Mouse (Mus musculus) CH12.LX (cell line): Measurements from ENCODE around the gene Ston2. TPM values are rescaled to one million over a fixed set of nuclear protein-coding genes. Genes with fewer than 3 reads are reported as not detected.

Experiments
- DNase-seq: peaks from one replicate; pipeline ENCODE4 v3.0.0-alpha.2; 2013; ENCODE audit errors: extremely low read depth
- H3K27ac ChIP-seq: 2 replicates; pipeline ENCODE4 v1.5.1; 2012; ENCODE audit warnings: low read depth, mild to moderate bottlenecking, control low read depth, moderate library complexity; ENCODE audit not compliant: insufficient read depth
- H3K27me3 ChIP-seq: replicated peaks from 2 replicates; pipeline ENCODE3; 2012; ENCODE audit warnings: inconsistent platforms
- H3K36me3 ChIP-seq, 2 experiments: replicated peaks in 1 of 2; 2 replicates each; pipeline versions ENCODE3 to v1.6.1; 2012; ENCODE audit warnings: inconsistent platforms in 1 of 2, low read length in 1 of 2, mild to moderate bottlenecking in 1 of 2, mixed read lengths in 1 of 2, moderate library complexity in 1 of 2; ENCODE audit not compliant: control insufficient read depth in 1 of 2, insufficient read depth in 1 of 2
- H3K4me1 ChIP-seq, 2 experiments: 2 replicates each; pipeline ENCODE4 v1.6.1; 2012; ENCODE audit warnings: inconsistent platforms in 1 of 2, moderate library complexity in 1 of 2; ENCODE audit not compliant: insufficient read depth in 2 of 2, control insufficient read depth in 1 of 2
- H3K4me2 ChIP-seq: 2 replicates; pipeline ENCODE4 v1.6.1; 2012; ENCODE audit warnings: low read depth, mild to moderate bottlenecking, control low read depth; ENCODE audit not compliant: poor library complexity, insufficient read depth, severe bottlenecking
- H3K4me3 ChIP-seq, 3 experiments: fragments of 150-350 bp in 1 of 3; sonication (generic) in 1 of 3; replicated peaks in 1 of 3; 2 replicates each; pipeline versions ENCODE3 to v1.5.1; 2011 to 2012; ENCODE audit warnings: low read depth in 2 of 3, low read length in 2 of 3, mild to moderate bottlenecking in 2 of 3, moderate library complexity in 2 of 3, control low read depth in 1 of 3, improper control_type of control experiment in 1 of 3, inconsistent platforms in 1 of 3, mixed read lengths in 1 of 3; ENCODE audit not compliant: poor library complexity in 1 of 3
- H3K79me2 ChIP-seq: replicated peaks from 2 replicates; pipeline ENCODE4 v1.6.1; 2012; ENCODE audit warnings: mild to moderate bottlenecking, moderate library complexity; ENCODE audit not compliant: control insufficient read depth, poor library complexity, insufficient read depth, severe bottlenecking; ENCODE audit errors: extremely low read depth
- H3K9ac ChIP-seq: 2 replicates; pipeline ENCODE4 v1.6.1; 2012; ENCODE audit warnings: low read depth, mild to moderate bottlenecking, control low read depth, moderate library complexity; ENCODE audit not compliant: insufficient read depth
- H3K9me3 ChIP-seq: replicated peaks from 2 replicates; pipeline ENCODE3; 2012; ENCODE audit warnings: low read length, inconsistent platforms, mixed read lengths
- E2F4 ChIP-seq: IDR thresholded peaks from 2 replicates; pipeline ENCODE4 v1.6.1; 2011; ENCODE audit warnings: low read depth, low read length, improper control_type of control experiment; ENCODE audit not compliant: insufficient replicate concordance
- ETS1 ChIP-seq: conservative IDR thresholded peaks from 2 replicates; pipeline ENCODE4 v1.6.1; 2012; ENCODE audit warnings: low read depth, mild to moderate bottlenecking, inconsistent platforms, low read length, improper control_type of control experiment, moderate library complexity
- GABPA ChIP-seq: IDR thresholded peaks from 2 replicates; pipeline ENCODE4 v1.6.1; 2012; ENCODE audit warnings: low read depth, low read length, improper control_type of control experiment, inconsistent platforms; ENCODE audit not compliant: insufficient replicate concordance
- HCFC1 ChIP-seq: IDR thresholded peaks from 2 replicates; pipeline ENCODE4 v1.6.1; 2012; ENCODE audit warnings: low read depth, mild to moderate bottlenecking, inconsistent platforms, low read length, improper control_type of control experiment
- JUN ChIP-seq: IDR thresholded peaks from 2 replicates; pipeline ENCODE4 v1.6.1; 2011; ENCODE audit warnings: low read depth, mild to moderate bottlenecking, low read length, improper control_type of control experiment, moderate library complexity; ENCODE audit not compliant: insufficient read depth
- KAT2A ChIP-seq: IDR thresholded peaks from 2 replicates; pipeline ENCODE4 v1.6.1; 2012; ENCODE audit warnings: low read length, improper control_type of control experiment, inconsistent platforms; ENCODE audit not compliant: insufficient replicate concordance
- MAX ChIP-seq: IDR thresholded peaks from 2 replicates; pipeline ENCODE4 v1.6.1; 2011; ENCODE audit warnings: low read length, improper control_type of control experiment
- MEF2A ChIP-seq: IDR thresholded peaks from 2 replicates; pipeline ENCODE4 v1.6.1; 2014; ENCODE audit warnings: low read depth, mild to moderate bottlenecking, inconsistent platforms, low read length, improper control_type of control experiment, borderline replicate concordance
- MYC ChIP-seq: IDR thresholded peaks from 2 replicates; pipeline ENCODE4 v1.6.1; 2011; ENCODE audit warnings: low read depth, mild to moderate bottlenecking, improper control_type of control experiment, low read length
- NELFE ChIP-seq: IDR thresholded peaks from 2 replicates; pipeline ENCODE4 v1.6.1; 2011; ENCODE audit warnings: low read depth, low read length, improper control_type of control experiment
- NRF1 ChIP-seq: IDR thresholded peaks from 2 replicates; pipeline ENCODE4 v1.6.1; 2014; ENCODE audit warnings: low read depth, mild to moderate bottlenecking, inconsistent platforms, low read length, improper control_type of control experiment, moderate library complexity
- POLR2A ChIP-seq: IDR thresholded peaks from 2 replicates; pipeline ENCODE4 v1.6.1; 2011; ENCODE audit warnings: low read depth, mild to moderate bottlenecking, improper control_type of control experiment, low read length
- POLR2AphosphoS2 ChIP-seq: IDR thresholded peaks from 2 replicates; pipeline ENCODE4 v1.6.1; 2011; ENCODE audit warnings: low read depth, low read length, improper control_type of control experiment
- SIN3A ChIP-seq: IDR thresholded peaks from 2 replicates; pipeline ENCODE4 v1.6.1; 2012; ENCODE audit warnings: low read length, improper control_type of control experiment, inconsistent platforms
- TBP ChIP-seq: conservative IDR thresholded peaks from 2 replicates; pipeline ENCODE4 v1.6.1; 2011; ENCODE audit warnings: low read depth, low read length, improper control_type of control experiment
- USF2 ChIP-seq: conservative IDR thresholded peaks from 2 replicates; pipeline ENCODE4 v1.6.1; 2011; ENCODE audit warnings: low read depth, low read length, improper control_type of control experiment
- ZC3H11A ChIP-seq: IDR thresholded peaks from 2 replicates; pipeline ENCODE4 v1.6.1; 2012; ENCODE audit warnings: low read depth, mild to moderate bottlenecking, inconsistent platforms, low read length, improper control_type of control experiment
- ZMIZ1 ChIP-seq: IDR thresholded peaks from 2 replicates; pipeline ENCODE4 v1.6.1; 2012; ENCODE audit warnings: low read depth, mild to moderate bottlenecking, inconsistent platforms, low read length, improper control_type of control experiment
- dilution Hi-C: fragments of 300-500 bp; cut with MboI; formaldehyde crosslinking; loops from 2 replicates; pipeline ENCODE4 v1.14.3; 2020; ENCODE audit warnings: low sequenced_read_pairs; ENCODE audit not compliant: extremely low pct_unique_long_range_greater_than_20kb, extremely low pct_ligation_motif_present
- in situ Hi-C: fragments of 300-500 bp; cut with MboI; formaldehyde crosslinking; loops from 3 replicates; pipeline ENCODE4 v1.14.3; 2019; ENCODE audit warnings: low sequenced_read_pairs, low pct_ligation_motif_present, low pct_unique_long_range_greater_than_20kb, mixed read lengths
- polyA plus RNA-seq: library from polyadenylated mRNA; unstranded; fragments of >175 nt; gene quantifications from 2 replicates; pipeline ENCODE4 v1.2.1, GENCODE M21; 2012; ENCODE audit warnings: low read depth; ENCODE audit not compliant: insufficient read length
- total RNA-seq, 2 experiments: library from RNA; depleted of rRNA; stranded (reverse); fragments of 300-350 nt in 1 of 2; fragments of >200 nt in 1 of 2; gene quantifications; 2 replicates each; pipeline ENCODE4 v1.2.3; 2012 to 2014

Gene Ston2
- total and polyA plus RNA-seq, 3 experiments: 0.21 to 0.34 TPM; not detected in 1

DNA sequence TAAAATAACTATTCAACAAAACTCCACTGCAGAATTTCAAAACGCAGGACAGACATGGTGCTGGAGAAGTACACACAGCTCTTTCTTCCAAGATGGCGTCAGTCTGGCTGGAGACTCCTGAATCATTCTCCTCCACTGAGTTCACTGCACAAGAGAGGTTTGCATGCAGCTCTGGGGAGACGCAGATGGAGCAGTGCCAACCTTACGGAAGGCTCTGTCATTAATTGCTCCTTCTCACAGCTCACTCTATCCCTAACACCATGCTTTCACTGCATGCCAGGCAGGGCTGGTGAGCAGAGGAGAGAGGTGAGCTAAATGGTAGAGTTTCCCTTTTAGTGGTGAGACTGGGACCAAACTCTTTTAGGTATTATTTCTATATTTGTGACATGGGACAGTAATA, 80.4 kb downstream of the Ston2 start:
- Histone ChIP-seq H3K4me1 (peaks cover 2 to 18% of the 10 kb centered on the region in 2 experiments; a peak in 2 of 4 replicates), H3K4me2 (no peak overlapping the region), H3K27me3 (no peaks in the 10 kb centered on the region), H3K36me3 (no peaks in the 10 kb centered on the region), H3K27ac (no peak overlapping the region), H3K9me3 (no peaks in the 10 kb centered on the region)
- dilution Hi-C loops: no loop called here
- DNase-seq: no peak
- TF ChIP-seq NELFE (no peak), ETS1 (no peak), KAT2A (no peak), ZC3H11A (no peak), TBP (no peak), E2F4 (no peak), USF2 (no peak), MEF2A (no peak), NRF1 (no peak), POLR2A (no peak)
- TF ChIP-seq, all 38 proteins: peak for 0
- H3K79me2 ChIP-seq: no peaks in the 10 kb centered on the region
- in situ Hi-C loops: no loop called here
- H3K4me3 ChIP-seq: no peak overlapping the region
- no peak overlapping the region for H3K9ac ChIP-seq

DNA sequence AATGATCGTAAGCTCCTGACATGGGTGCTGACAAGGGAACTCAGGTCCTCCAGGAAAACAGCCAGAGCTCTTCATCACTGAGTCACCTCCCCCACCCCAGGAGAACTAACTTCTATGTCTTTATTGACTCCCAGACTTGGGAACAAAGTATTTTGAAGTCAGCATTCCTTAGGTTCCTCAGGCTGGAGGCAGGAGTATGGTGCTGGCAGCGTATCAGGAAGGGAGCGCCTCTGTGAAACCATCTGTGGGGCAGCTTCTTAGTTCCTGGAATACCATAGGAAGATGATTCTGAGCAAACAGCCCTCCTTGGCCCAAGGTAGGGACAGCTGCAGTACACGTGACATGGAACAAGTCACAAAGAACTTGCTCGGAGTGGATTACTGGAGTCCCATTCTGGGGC, 84.7 kb downstream of the Ston2 start:
- Histone ChIP-seq H3K27ac (no peak overlapping the region), H3K79me2 (no peaks in the 10 kb centered on the region), H3K9ac (no peak overlapping the region), H3K27me3 (no peaks in the 10 kb centered on the region), H3K4me2 (no peak overlapping the region), H3K4me1 (peaks cover 7 to 8% of the 10 kb centered on the region in 2 experiments), H3K9me3 (no peaks in the 10 kb centered on the region), H3K4me3 (no peak overlapping the region), H3K36me3 (no peaks in the 10 kb centered on the region)
- no peak for DNase-seq
- in situ Hi-C loops (no loop called here), dilution Hi-C loops (no loop called here)
- TF ChIP-seq MYC: no peak
- TF ChIP-seq POLR2A: no peak
- no peak for TF ChIP-seq ZMIZ1
- no peak for TF ChIP-seq HCFC1
- no peak for TF ChIP-seq GABPA
- TF ChIP-seq POLR2AphosphoS2: no peak
- TF ChIP-seq JUN: no peak
- no peak for TF ChIP-seq SIN3A
- no peak for TF ChIP-seq MAX
